Mouse (Mus musculus) cerebellum, adult 9-11 months (tissue): ENCODE measurements around the gene Iqcf5.

ENCODE experiments used
- DNase-seq: peaks from one replicate; pipeline ENCODE4 v3.0.0; 2022

Gene Iqcf5

GRCm38 (mm10) chr9:106514273-106514672 lies at the start of gene Iqcf5:
Iqcf5 (plus strand) TSS chr9:106514573.
- no peak for DNase-seq

DNA sequence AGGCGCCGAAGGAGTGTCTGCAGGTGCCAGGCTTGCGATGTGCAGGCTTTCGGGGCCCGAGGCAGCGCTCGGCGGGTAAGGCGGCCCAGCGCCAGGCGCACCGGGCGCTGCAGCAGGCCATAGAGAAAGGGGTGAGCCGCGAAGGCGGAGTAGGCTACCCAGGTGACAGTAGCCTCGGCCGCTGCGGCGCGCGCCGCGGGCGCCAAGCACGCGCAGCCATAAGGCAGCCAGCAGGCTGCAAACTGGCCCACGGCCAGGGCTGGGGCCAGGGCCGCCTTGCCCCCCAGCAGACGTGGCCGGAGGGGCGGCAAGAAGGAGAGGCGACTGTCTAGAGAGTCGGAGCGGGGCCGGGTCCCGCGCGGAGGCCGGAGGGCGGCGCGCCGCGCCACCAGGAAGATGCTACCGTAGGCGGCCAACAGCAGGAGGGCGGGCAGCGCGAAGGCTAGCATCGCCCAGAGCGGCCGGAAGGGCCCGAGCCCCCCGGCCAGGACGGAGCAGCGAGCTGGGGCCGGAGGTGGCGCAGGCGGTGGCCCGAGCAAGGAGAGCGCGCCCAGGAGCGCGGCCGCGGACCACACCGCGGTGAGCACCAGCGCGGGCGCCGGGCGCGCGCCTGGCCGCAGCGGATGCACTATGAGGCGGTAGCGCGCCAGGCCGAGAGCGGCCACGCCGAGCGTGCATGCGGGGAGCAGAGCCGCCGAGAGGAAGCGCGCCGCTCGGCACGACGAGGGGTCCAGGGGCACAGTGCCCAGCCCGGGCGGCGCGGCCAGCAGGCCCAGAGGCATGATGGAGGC lies 49.4 kb upstream of the Iqcf5 start:
- peak; percentile 94 for DNase-seq

DNA sequence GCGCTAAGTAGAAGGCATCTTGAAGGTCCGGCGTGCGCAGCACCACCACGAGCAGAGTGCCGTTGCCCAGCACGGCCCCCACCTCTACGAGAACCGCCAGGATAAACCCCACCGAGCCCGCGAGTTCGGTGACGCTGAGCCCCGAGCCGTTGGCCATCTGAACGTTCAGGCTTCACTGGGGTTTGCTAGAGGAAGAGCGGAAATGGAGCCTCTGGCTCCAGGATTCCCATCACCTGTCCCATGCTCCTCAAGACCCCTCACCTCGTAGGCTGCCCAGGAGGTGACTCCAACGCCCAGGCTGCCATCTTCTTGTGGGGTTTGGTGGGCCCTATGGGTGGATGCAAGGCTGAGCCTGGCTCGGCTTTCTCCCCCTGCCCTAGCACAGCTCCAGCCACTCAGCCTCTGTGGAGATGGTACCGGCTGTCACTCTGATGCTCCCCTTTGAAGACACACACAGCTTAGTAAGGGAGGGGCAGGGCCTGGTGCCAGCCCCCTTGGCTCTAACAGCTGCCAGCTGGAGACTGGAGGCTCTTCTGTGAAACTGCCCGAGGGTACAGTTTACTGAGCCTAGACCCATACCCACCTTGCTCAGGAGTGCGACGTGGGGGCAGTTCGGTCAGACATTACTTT lies 48.7 kb upstream of the Iqcf5 start, which contains the start of gene Gpr62:
Gpr62 (minus strand) TSS at position 368 of the 630 bp plus-strand sequence.
- DNase-seq: peak; percentile 91

GRCm38 (mm10) chr9:106466721-106467120 lies 47.7 kb upstream of the Iqcf5 start:
- peak; percentile 50 for DNase-seq

DNA sequence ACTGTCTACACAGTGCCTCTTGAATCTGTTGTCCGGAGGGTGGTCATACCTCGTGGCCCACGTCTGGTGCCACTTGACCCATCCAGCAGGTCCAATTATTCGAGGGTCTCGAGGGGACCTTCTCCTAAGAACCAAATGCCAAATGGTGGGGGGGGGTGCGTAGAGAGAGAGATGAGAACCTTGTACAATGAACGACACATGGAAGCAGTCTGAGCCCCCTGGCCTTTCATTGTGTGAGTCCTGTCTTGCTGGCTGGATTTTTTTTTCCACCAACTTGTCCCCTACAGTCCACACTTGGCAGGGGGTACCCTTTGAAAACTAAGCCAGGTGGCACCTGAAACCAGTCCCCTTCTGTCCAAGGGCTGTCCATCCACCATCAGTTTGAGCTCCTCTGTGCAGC lies 46.6 kb upstream of the Iqcf5 start:
- DNase-seq: peak; percentile 38

DNA sequence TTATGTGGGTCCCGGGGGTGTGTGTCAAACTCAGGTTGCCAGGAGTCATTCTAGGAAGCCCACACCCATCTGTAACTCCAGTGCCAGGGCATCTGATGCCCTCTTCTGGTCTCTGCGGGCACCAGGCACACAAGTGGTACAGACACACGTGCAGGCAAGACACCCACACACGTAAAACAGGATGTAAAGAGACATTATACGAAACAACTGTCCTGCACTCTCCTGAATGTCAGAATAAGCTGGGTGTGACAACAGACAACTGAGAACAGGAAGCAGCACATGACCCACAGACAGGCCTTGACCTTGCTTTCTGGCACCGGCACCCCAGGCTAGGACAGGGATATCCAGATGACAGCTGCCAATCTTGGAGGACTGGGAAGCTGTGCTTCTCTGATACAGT lies 45.1 kb upstream of the Iqcf5 start:
- peak; percentile 53 for DNase-seq

GRCm38 (mm10) chr9:106469776-106470175 lies 44.6 kb upstream of the Iqcf5 start:
- peak; percentile 36 for DNase-seq

GRCm38 (mm10) chr9:106470991-106471750 lies 43.2 kb upstream of the Iqcf5 start:
- peak; percentile 45 for DNase-seq

- peak; percentile 73 for DNase-seq
These were observed 42.5 kb upstream of the Iqcf5 start for GRCm38 (mm10) chr9:106471892-106472291.

DNA sequence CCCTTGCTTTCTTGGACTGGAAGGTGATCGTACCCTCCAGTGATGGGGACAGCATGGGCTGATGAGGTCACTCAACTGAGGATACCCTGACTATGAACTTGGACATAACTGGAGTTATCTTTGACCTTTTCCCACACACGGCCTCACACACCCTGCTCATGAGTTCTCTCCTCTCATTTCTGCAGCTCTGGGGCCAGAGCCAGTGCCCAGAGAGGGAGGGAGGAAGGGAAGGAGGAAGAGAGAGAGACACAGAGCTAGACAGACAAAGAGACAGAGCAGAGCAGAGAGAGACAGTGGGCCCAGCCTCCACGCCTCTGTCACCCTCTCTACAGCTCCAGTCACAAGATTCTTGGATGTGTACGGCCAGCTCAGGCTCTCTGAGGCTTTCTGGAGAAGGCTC lies 42.1 kb upstream of the Iqcf5 start:
- DNase-seq: peak; percentile 53

- peak; percentile 78 for DNase-seq
These were observed 41.2 kb upstream of the Iqcf5 start for GRCm38 (mm10) chr9:106473081-106473752.

GRCm38 (mm10) chr9:106473753-106474105 lies 40.6 kb upstream of the Iqcf5 start:
- no peak for DNase-seq

DNA sequence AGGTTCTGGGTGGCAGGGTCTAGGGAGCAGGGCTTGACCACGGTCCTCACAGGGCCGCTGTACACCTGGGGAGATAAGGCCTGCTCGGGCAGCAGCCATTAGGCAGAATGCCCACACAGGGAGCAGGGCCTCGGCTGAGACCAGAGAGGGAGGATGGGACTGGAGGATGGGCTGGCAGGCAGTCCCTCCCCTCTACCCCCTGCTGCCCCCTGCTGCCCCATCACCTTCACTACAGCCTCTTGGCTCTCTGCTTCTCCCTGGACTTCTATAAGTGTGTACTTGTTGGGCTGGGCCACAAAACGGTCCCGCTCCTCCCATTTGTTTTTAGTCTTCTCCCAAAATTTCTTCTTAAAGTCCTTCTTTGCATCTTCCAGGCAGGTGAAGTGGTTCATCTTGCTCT lies 39.9 kb upstream of the Iqcf5 start:
- DNase-seq: peak; percentile 87

DNA sequence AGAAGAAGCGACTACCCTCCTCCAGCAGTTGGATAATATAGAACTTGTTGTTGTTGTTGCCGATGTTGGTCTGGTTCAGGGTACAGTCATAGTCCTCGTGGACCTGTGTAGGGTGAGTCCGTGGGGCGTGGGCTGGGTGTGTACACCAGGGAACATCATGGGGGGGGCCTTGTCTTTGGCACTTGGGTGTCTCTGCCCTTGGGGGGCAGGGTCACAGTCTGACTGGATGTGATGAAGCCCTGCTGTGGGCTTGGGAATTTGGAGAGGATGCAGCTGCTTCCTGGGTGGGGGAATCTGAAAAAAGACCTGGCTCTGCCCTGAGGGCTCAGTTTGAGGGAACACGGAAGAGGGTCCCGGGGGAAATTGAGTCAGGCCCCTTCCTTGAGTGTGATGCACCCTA lies 39.3 kb upstream of the Iqcf5 start:
- DNase-seq: peak; percentile 76

DNA sequence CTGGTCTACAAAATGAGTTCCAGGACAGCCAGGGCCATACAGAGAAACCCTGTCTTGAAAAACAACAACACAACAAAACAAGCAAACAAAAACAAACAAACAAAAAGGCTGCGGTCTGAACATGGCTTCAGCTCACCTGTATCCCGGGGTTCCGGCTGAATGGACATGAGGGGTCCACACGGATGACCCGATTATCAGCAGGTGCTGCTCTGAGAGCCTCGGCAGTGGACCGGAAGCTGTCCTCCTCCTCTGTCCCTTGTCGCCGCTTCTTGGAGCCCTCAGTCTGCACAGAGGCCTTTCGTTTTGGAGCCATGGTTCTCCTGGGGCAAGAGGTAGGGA lies 38.7 kb upstream of the Iqcf5 start, which contains the start of gene Rrp9:
Rrp9 (plus strand) TSS at position 301 of the 339 bp plus-strand sequence.
- DNase-seq: no peak

- no peak for DNase-seq
These were observed 38.1 kb upstream of the Iqcf5 start for GRCm38 (mm10) chr9:106476002-106476923.

DNA sequence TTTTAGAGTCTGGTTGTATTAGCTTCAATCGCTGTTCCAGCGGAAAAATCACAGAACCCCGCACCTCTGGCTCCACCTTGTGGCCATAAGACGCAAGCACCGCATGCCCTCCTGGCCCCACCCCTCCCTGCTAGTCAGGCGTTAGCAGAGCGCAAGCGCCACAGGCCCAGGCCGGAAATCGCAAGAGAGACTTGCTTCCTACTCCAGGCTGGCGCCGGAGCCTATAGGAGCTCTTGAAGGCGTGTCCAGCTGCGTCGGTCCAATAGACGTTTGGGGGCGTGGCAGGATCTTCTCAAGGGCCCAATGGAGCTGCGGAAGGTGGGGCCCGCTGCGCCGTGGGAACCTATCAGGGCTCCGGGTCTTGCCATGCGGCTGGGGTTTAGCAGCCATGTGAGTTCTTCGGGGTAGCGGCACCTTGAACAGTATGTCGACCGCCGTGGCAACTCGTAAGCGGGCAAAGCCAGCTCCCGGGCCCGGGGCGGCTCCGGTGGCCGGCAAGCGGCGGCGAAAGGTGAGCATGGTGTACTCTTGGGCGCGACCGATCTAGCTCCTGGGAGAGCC lies 37.4 kb upstream of the Iqcf5 start, which contains the start of gene Parp3:
Parp3 (minus strand) TSS at position 26 of the 561 bp plus-strand sequence.
- DNase-seq: peak; percentile 100

- DNase-seq: no peak
These were observed 36.7 kb upstream of the Iqcf5 start for GRCm38 (mm10) chr9:106477649-106478048.

DNA sequence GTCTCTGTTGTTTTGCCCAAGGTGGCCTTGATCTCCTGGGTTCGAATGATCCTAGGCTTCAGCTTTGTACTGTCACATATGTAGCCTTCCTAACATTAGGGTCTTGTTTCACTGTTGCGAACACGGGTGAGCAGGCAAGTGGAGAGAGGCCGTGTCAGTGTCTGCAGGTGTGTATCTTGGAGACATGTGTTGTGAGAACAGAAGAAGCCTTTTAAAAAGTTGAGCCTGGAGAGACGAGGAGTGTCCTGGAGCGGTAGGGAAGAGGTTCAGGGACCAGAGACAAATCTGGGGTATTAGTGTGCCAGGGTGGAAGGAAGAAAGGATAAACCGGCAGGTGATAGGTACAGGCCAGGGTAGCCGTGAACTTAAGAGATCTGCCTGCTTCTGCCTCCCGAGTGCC lies 36.3 kb upstream of the Iqcf5 start:
- DNase-seq: peak; percentile 39

- DNase-seq: no peak
These were observed 33.8 kb upstream of the Iqcf5 start for GRCm38 (mm10) chr9:106480541-106480940.

DNA sequence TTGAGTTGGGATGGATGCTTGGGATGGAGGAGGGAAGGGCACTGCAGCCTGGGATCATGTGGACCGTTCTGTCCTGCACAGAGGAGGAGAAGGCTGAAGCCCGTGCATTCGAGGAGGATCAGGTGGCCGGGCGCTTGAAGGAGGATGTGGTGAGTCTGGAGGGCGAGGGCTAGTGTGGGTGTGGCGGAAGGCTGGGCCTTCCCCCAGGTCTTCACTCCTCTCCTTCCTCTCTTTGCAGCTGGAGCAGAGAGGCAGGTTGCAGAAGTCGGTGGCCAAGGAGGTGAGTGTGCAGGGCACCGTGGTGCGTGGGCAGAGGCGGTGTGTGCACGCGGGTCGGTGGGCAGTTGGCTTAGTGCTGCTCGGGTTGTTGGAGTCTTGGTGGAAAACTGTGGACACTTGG lies 33.3 kb upstream of the Iqcf5 start:
- DNase-seq: peak; percentile 24

GRCm38 (mm10) chr9:106481676-106482075 lies 32.7 kb upstream of the Iqcf5 start:
- DNase-seq: peak; percentile 15
